Mouse (Mus musculus) testis, adult 2 months (tissue): Measurements from ENCODE around the gene Mmrn2.

Experiments used
- CTCF ChIP-seq: fragments of 200-500 bp; IDR thresholded peaks from 2 replicates; pipeline ENCODE4 v1.5.1; 2012; ENCODE audit warnings: low read depth, mild to moderate bottlenecking, inconsistent platforms, low read length, moderate library complexity; ENCODE audit not compliant: control insufficient read depth, insufficient read depth, insufficient replicate concordance
- POLR2A ChIP-seq: fragments of 200-500 bp; IDR thresholded peaks from 2 replicates; pipeline ENCODE4 v1.6.1; 2012; ENCODE audit warnings: low read depth, mild to moderate bottlenecking, inconsistent platforms, low read length, moderate library complexity; ENCODE audit not compliant: control insufficient read depth

- TF ChIP-seq CTCF (no peak), POLR2A (no peak)
These were observed 47.6 kb upstream of the Mmrn2 start for GRCm38 (mm10) chr14:34327618-34328017.
